Comparison of ENCODE assay signal across 10 mouse cellular contexts in genomic region chr4:154585779-154586178, GRCm38 (mm10). TPM values are rescaled to one million over a fixed set of nuclear protein-coding genes. Genes with fewer than 3 reads are reported as not detected.
DNase-seq lines count a peak whose midpoint lies in the region; ATAC-seq and TF ChIP-seq lines count a peak whose summit lies in the region.
"Had no signal": no experiment of that assay in that cellular context is flagged by ENCODE, and none has a peak within 500 bp of the region (broad histone marks: within the 10 kb centered on the region; RNA-seq: fewer than 3 reads in every experiment).

No protein-coding gene starts in this region.

- H3K4me1 ChIP-seq in heart, embryonic 14.5 days (ENCODE audit: control insufficient read depth in 2 of 2, insufficient read depth in 2 of 2, low read length in 2 of 2), result peaks cover 48 to 65% of the 10 kb centered on the region in 2 experiments
- peaks cover 82% of the 10 kb centered on the region for H3K4me1 ChIP-seq in embryonic facial prominence, embryonic 13.5 days
- H3K4me1 ChIP-seq in hindbrain, postnatal 0 days (ENCODE audit: insufficient read depth, low read length), result no peaks in the 10 kb centered on the region; the same call in 1 of the 2 replicates

- H3K27ac ChIP-seq in heart, embryonic 14.5 days (replicated peaks in 1 of 2; ENCODE audit: control insufficient read depth in 1 of 2, insufficient read depth in 1 of 2, low read depth in 2 of 2, low read length in 2 of 2), result peak overlapping the region; percentile 20 to 78
- peak overlapping the region; percentile 87 for H3K27ac ChIP-seq in embryonic facial prominence, embryonic 13.5 days
- H3K27ac ChIP-seq in hindbrain, postnatal 0 days, result 0 out of 2 replicates have a peak overlapping the region, but pooled peaks have one; percentile 45

- H3K4me3 ChIP-seq in heart, embryonic 14.5 days (ENCODE audit: control insufficient read depth in 1 of 2, insufficient read depth in 1 of 2, low read depth in 1 of 2, low read length in 2 of 2), result no peak overlapping the region
- H3K4me3 ChIP-seq in embryonic facial prominence, embryonic 13.5 days, result no peak overlapping the region
- H3K4me3 ChIP-seq in hindbrain, postnatal 0 days (ENCODE audit: low read length), result no peak overlapping the region

- no peaks in the 10 kb centered on the region for H3K36me3 ChIP-seq in heart, embryonic 14.5 days (ENCODE audit: control insufficient read depth, insufficient read depth, low read length)
- no peaks in the 10 kb centered on the region for H3K36me3 ChIP-seq in embryonic facial prominence, embryonic 13.5 days
- no peaks in the 10 kb centered on the region for H3K36me3 ChIP-seq in hindbrain, postnatal 0 days (ENCODE audit: insufficient read depth, low read length)

- H3K9ac ChIP-seq in heart, embryonic 14.5 days (ENCODE audit: low read length), result peak overlapping the region; percentile 61
- H3K9ac ChIP-seq in embryonic facial prominence, embryonic 13.5 days, result 0 out of 2 replicates have a peak overlapping the region, but pooled peaks have one; percentile 22
- no peak overlapping the region for H3K9ac ChIP-seq in hindbrain, postnatal 0 days (replicated peaks; ENCODE audit: low read length)

- DNase-seq in heart, adult 9 months (ENCODE audit: low spot score in 2 of 2), result no peak
- DNase-seq in hindbrain, postnatal 0 days (ENCODE audit: low spot score), result no peak
- peak; percentile 34 for DNase-seq in lung, postnatal 14 days
- no peak for DNase-seq in thymus, adult 18-20 months
- no peak for DNase-seq in layer of hippocampus, postnatal 36 days
- DNase-seq: thymus, postnatal 36 days had no signal

- 45% methylated on average over 14 of the region's 14 CpGs for WGBS in heart, embryonic 14.5 days
- 31% methylated on average over 14 of the region's 14 CpGs for WGBS in embryonic facial prominence, embryonic 13.5 days
- WGBS in hindbrain, postnatal 0 days, result 75% methylated on average over 14 of the region's 14 CpGs

- ATAC-seq in heart, embryonic 14.5 days (ENCODE audit: insufficient number of reproducible peaks, insufficient read depth, low FRiP score, low read depth), result no peak
- no peak for ATAC-seq in embryonic facial prominence, embryonic 13.5 days (ENCODE audit: insufficient number of reproducible peaks, insufficient read depth, low FRiP score, low TSS enrichment, low read depth)
- ATAC-seq in hindbrain, postnatal 0 days, result no peak
- ATAC-seq in erythroid progenitor cell, adult 5-6 weeks (replicated peaks; ENCODE audit: low FRiP score, poor library complexity, severe bottlenecking), result no peak
- ATAC-seq: inflammation-experienced regulatory T-cells, adult 6 months had no signal

- no peak for TF ChIP-seq CTCF in hindbrain, postnatal 0 days (IDR thresholded peaks at IDR 0.05; ENCODE audit: low read depth)

- H3K9me3 ChIP-seq in heart, embryonic 14.5 days (ENCODE audit: control insufficient read depth, low read length), result no peaks in the 10 kb centered on the region
- no peaks in the 10 kb centered on the region for H3K9me3 ChIP-seq in embryonic facial prominence, embryonic 13.5 days
- H3K9me3 ChIP-seq in hindbrain, postnatal 0 days (ENCODE audit: low read length), result no peaks in the 10 kb centered on the region

- peak overlapping the region; percentile 6 for H3K4me2 ChIP-seq in heart, embryonic 14.5 days (ENCODE audit: low read length)
- peak overlapping the region; percentile 26 for H3K4me2 ChIP-seq in embryonic facial prominence, embryonic 13.5 days
- H3K4me2 ChIP-seq in hindbrain, postnatal 0 days (ENCODE audit: low read depth, low read length), result no peak overlapping the region

- no peaks in the 10 kb centered on the region for H3K27me3 ChIP-seq in heart, embryonic 14.5 days (ENCODE audit: control insufficient read depth, insufficient read depth, low read length)
- no peaks in the 10 kb centered on the region for H3K27me3 ChIP-seq in embryonic facial prominence, embryonic 13.5 days
- H3K27me3 ChIP-seq in hindbrain, postnatal 0 days (ENCODE audit: insufficient read depth, low read length), result no peaks in the 10 kb centered on the region

RNA-seq across cellular contexts. Expression of gene Prdm16, which starts 50.9 kb away (rescaled TPM):
- 18.1 and 19.5 TPM in 2 replicates for polyA plus RNA-seq in heart, embryonic 14.5 days (2014; fragmentation: Nextera tagmentation; extraction: Ambion mirVana)
- 39.0 and 46.0 TPM in 2 replicates for polyA plus RNA-seq in embryonic facial prominence, embryonic 13.5 days (2015; fragmentation: Nextera tagmentation; extraction: Ambion mirVana)
- 5.3 and 5.8 TPM in 2 replicates for total RNA-seq in hindbrain, postnatal 0 days (2014; rRNA removed)
- polyA plus RNA-seq in hindbrain, postnatal 0 days (2015; fragmentation: Nextera tagmentation; extraction: Ambion mirVana), result 10.3 and 10.5 TPM in 2 replicates
- total RNA-seq in erythroid progenitor cell, adult 5-6 weeks (2015; ENCODE audit: low replicate concordance), result under 0.01 TPM in 1 of 2 replicates, not detected in the other
- 1.2 and 1.4 TPM in 2 replicates for total RNA-seq in erythroid progenitor cell, adult 5-6 weeks (2017; ENCODE audit: low replicate concordance)
- 10 to 100 TPM in 1 of 2 experiments, 1 to 10 TPM in 1; 9.4 to 11.8 TPM for total RNA-seq in layer of hippocampus, postnatal 36 days (2021)
